Mouse (Mus musculus) midbrain, embryonic 11.5 days (tissue): ENCODE measurements around the gene Gm11634. TPM values are rescaled to one million over a fixed set of nuclear protein-coding genes. Genes with fewer than 3 reads are reported as not detected.
"Not testable (repeated sequence)": the region's sequence is repeated elsewhere in the genome, so short reads cannot be mapped to it uniquely, and the experiment has no call there.

Source experiments
- ATAC-seq: fragments of 200-750 bp; cut with Nextera tagmentation; 2 replicates; pipeline ENCODE4 v1.8.0; 2017; ENCODE audit warnings: moderate TSS enrichment, moderate library complexity; ENCODE audit not compliant: low FRiP score
- DNase-seq: peaks from one replicate; pipeline ENCODE4 v3.0.0; 2015; ENCODE audit warnings: low spot score; ENCODE audit errors: missing footprints
- H3K27ac ChIP-seq: fragments of 300-500 bp; sonication (generic); 2 replicates; pipeline ENCODE4 v1.5.1; 2014; ENCODE audit warnings: low read depth, low read length
- H3K27me3 ChIP-seq: fragments of 300-500 bp; sonication (generic); 2 replicates; pipeline ENCODE4 v1.6.1; 2014; ENCODE audit warnings: mild to moderate bottlenecking, low read length, moderate library complexity, mixed read lengths; ENCODE audit not compliant: control insufficient read depth, insufficient read depth
- H3K36me3 ChIP-seq: fragments of 300-500 bp; sonication (generic); 2 replicates; pipeline ENCODE4 v1.6.1; 2014; ENCODE audit warnings: mild to moderate bottlenecking, low read length, moderate library complexity, mixed read lengths; ENCODE audit not compliant: control insufficient read depth, insufficient read depth
- H3K4me1 ChIP-seq: fragments of 300-500 bp; sonication (generic); 2 replicates; pipeline ENCODE4 v1.6.1; 2014; ENCODE audit warnings: low read length; ENCODE audit not compliant: control insufficient read depth, insufficient read depth
- H3K4me2 ChIP-seq: fragments of 300-500 bp; sonication (generic); 2 replicates; pipeline ENCODE4 v1.6.1; 2014; ENCODE audit warnings: mild to moderate bottlenecking, moderate library complexity
- H3K4me3 ChIP-seq: fragments of 300-500 bp; sonication (generic); 2 replicates; pipeline ENCODE4 v1.5.1; 2014; ENCODE audit warnings: low read depth, low read length
- H3K9ac ChIP-seq: fragments of 300-500 bp; sonication (generic); 2 replicates; pipeline ENCODE4 v1.6.1; 2014; ENCODE audit warnings: low read length
- H3K9me3 ChIP-seq: fragments of 300-500 bp; sonication (generic); 2 replicates; pipeline ENCODE4 v1.6.1; 2016; ENCODE audit warnings: low read length; ENCODE audit not compliant: control insufficient read depth
- WGBS: fragments of 180-500 bp; shearing (Covaris S2); extraction: QIAGEN DNeasy Blood & Tissue Kit; methylation state at CpG from one replicate; pipeline ENCODE4 v1.1.7; 2014; 5-methylcytosine and 5-hydroxymethylcytosine counted together
- polyA plus RNA-seq: library from polyadenylated mRNA; unstranded; fragments of >200 nt; fragmentation: Nextera tagmentation; extraction: Ambion mirVana; gene quantifications from 2 replicates; pipeline ENCODE4 v1.2.1, GENCODE M21; 2014

Gm11634 gene
- not detected in 2 replicates for polyA plus RNA-seq

GRCm38 (mm10) chr11:101599156-101599555 lies at the start of gene Gm11634:
Gm11634 (minus strand) TSS chr11:101599256.
- no peak within 1 kb of the TSS for H3K4me3 ChIP-seq
- no peaks in the 10 kb centered on the region for H3K9me3 ChIP-seq
- H3K27me3 ChIP-seq, result no peaks in the 10 kb centered on the region
- ATAC-seq (no peak), DNase-seq (no peak)
- peaks cover under 1% of the 10 kb centered on the region; the same call in 1 of the 2 replicates for H3K4me1 ChIP-seq
- no peak within 1 kb of the TSS for H3K9ac ChIP-seq
- H3K36me3 ChIP-seq, result no peaks in the 10 kb centered on the region
- H3K27ac ChIP-seq, result no peak within 1 kb of the TSS
- no peak within 1 kb of the TSS for H3K4me2 ChIP-seq
- WGBS, result 84% methylated on average over 6 of the region's 6 CpGs

DNA sequence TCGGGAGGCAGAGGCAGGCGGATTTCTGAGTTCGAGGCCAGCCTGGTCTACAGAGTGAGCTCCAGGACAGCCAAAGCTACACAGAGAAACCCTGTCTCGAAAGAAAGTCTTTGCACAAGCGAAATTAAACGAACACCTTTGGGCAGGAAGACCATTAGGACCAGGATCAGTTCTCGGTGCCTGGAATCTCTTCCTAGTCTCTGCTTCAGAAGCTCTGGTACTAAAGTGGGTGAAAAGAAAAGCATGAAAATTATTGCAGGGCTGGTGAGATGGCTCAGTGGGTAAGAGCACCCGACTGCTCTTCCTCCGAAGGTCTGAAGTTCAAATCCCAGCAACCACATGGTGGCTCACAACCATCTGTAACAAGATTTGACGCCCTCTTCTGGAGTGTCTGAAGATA lies 48.0 kb upstream of the Gm11634 start:
- WGBS, result 90% methylated on average over 10 of the region's 10 CpGs
- H3K27ac ChIP-seq, H3K9ac ChIP-seq, H3K4me1 ChIP-seq, H3K9me3 ChIP-seq, H3K4me2 ChIP-seq, H3K4me3 ChIP-seq, ATAC-seq, H3K36me3 ChIP-seq, H3K27me3 ChIP-seq: not testable (repeated sequence)
- DNase-seq, result peak; percentile 62

- H3K4me2 ChIP-seq, result peak overlapping the region; percentile 36
- H3K9me3 ChIP-seq, H3K4me1 ChIP-seq, H3K36me3 ChIP-seq, H3K27me3 ChIP-seq, ATAC-seq: not testable (repeated sequence)
- peak overlapping the region; percentile 82; the same call in 1 of the 2 replicates for H3K27ac ChIP-seq
- peak; percentile 85 for DNase-seq
- peak overlapping the region; percentile 62 for H3K9ac ChIP-seq
- WGBS, result 18% methylated on average over 12 of the region's 16 CpGs
- peak overlapping the region; percentile 17; the same call in 1 of the 2 replicates for H3K4me3 ChIP-seq
Measured at GRCm38 (mm10) chr11:101646283-101646794, 47.3 kb upstream of the Gm11634 start.

DNA sequence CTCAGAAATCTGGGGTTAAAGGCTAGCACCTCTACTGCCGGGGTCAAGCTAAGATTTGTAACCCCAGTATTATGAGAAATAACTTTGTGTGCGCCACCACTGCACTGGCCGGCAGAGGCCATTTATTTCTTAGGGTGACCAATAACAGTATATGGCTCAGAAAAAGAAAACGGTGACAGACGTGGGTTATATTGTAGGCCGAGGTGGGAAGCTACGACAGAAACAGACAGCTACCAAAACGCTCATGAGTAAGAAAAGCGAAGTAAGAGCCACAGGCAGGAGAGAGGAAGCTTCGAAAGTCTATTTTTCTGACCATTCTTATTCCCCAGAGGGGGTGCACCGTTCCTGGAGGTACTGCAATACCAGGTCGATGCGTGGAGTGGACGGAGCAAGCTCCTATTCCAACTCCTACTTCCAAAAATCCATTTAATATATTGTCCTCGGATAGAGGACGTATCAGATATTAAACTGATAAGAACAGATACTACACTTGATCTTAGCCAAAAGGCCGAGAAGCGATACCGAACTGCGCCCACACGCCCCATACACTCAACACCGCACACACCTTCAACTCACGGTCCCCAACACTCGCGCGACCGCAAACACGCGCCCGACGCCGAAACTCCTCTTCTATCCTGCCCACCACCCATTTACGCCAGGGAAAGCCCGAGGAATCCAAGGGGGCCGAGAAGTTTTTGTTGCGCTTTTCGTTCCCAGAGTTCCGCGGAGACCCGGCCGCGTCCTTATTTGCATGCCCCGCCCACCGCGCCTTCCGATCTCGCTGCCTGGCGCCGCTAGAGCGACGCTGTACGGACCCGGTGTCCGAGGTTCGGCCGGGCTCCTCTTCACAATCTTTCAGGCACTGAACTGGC lies 46.6 kb upstream of the Gm11634 start:
- ATAC-seq, result peak; percentile 77
- H3K9me3 ChIP-seq, result not testable (repeated sequence)
- WGBS, result under 1% methylated on average over 40 of the region's 56 CpGs

DNA sequence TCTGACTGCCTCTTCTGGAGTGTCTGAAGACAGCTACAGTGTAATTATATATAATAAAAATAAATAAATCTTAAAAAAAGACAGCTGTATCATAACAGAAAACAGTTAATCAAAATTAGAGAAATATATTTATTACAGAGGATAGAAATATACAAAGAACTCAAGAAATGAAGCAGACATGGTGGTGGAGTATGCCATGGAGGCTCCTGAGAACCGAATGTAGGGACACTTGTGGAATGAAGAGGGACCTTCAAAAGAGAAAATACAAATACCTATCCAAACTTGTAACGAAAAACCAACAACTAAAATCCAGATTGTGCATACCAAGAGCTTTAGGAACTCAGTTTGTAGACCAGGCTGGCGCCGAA lies 46.0 kb upstream of the Gm11634 start:
- not testable (repeated sequence) for H3K4me1 ChIP-seq, H3K9me3 ChIP-seq, H3K27ac ChIP-seq, H3K9ac ChIP-seq, ATAC-seq, H3K27me3 ChIP-seq, H3K4me2 ChIP-seq, H3K4me3 ChIP-seq, H3K36me3 ChIP-seq, DNase-seq
- WGBS, result 1% methylated on average over 4 of the region's 4 CpGs

More for the DNA sequence above, 46.6 kb upstream of the Gm11634 start:
- Histone ChIP-seq H3K9ac (peak overlapping the region; percentile 62), H3K27ac (peak overlapping the region; percentile 82), H3K4me2 (peak overlapping the region; percentile 36), H3K4me3 (peak overlapping the region; percentile 17; the same call in 1 of the 2 replicates)
- not testable (repeated sequence) for H3K4me1 ChIP-seq, H3K27me3 ChIP-seq, H3K36me3 ChIP-seq
- DNase-seq, result peak; percentile 97

DNA sequence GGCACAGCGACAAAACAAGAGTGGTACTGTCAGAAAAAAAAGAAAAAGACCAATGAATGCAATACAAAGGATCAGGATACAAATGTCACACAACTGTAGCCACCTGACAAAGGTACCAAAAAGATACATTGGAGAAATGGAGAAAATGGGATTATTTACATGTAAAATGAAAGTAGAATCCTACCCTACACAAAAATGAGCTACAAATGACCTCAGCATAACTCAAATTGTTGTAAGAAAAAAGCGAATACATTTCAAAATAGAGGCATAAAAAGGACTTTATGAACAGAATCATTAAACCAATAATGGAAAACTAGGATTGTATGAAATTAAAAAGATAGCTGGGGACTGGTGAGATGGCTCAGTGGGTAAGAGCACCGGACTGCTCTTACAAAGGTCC lies 45.5 kb upstream of the Gm11634 start:
- Histone ChIP-seq H3K27me3 (no peaks in the 10 kb centered on the region), H3K36me3 (no peaks in the 10 kb centered on the region), H3K4me3 (no peak overlapping the region), H3K4me1 (peaks cover 2% of the 10 kb centered on the region; the same call in 1 of the 2 replicates), H3K27ac (no peak overlapping the region), H3K9ac (no peak overlapping the region), H3K4me2 (no peak overlapping the region), H3K9me3 (no peaks in the 10 kb centered on the region)
- no peak for ATAC-seq
- no peak for DNase-seq
- 63% methylated on average over 3 of the region's 3 CpGs for WGBS

DNA sequence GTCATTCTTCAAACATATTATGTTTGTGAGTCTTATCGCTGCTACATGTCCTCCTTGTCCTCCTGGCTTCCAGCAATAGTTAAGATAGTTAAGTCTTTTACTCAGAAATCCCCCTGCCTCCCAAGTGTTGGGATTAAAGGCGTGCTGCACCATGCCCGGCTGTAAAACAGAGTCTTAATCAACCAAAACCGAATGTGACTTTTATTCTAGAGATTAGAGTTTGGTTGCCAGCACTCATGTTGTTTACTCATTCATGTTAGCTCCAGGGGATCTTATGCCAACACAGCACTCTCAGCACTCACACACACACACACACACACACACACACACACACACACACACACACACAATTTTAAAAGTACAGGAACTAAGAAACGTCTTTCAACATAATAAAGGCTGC lies 43.9 kb upstream of the Gm11634 start:
- Histone ChIP-seq H3K36me3 (no peaks in the 10 kb centered on the region), H3K4me2 (no peak overlapping the region), H3K27ac (no peak overlapping the region), H3K9me3 (no peaks in the 10 kb centered on the region), H3K4me1 (peaks cover 2% of the 10 kb centered on the region; the same call in 1 of the 2 replicates), H3K27me3 (no peaks in the 10 kb centered on the region; the same call in 1 of the 2 replicates), H3K9ac (no peak overlapping the region), H3K4me3 (no peak overlapping the region)
- no peak for DNase-seq
- ATAC-seq, result no peak
- WGBS, result 40% methylated on average over 5 of the region's 5 CpGs

DNA sequence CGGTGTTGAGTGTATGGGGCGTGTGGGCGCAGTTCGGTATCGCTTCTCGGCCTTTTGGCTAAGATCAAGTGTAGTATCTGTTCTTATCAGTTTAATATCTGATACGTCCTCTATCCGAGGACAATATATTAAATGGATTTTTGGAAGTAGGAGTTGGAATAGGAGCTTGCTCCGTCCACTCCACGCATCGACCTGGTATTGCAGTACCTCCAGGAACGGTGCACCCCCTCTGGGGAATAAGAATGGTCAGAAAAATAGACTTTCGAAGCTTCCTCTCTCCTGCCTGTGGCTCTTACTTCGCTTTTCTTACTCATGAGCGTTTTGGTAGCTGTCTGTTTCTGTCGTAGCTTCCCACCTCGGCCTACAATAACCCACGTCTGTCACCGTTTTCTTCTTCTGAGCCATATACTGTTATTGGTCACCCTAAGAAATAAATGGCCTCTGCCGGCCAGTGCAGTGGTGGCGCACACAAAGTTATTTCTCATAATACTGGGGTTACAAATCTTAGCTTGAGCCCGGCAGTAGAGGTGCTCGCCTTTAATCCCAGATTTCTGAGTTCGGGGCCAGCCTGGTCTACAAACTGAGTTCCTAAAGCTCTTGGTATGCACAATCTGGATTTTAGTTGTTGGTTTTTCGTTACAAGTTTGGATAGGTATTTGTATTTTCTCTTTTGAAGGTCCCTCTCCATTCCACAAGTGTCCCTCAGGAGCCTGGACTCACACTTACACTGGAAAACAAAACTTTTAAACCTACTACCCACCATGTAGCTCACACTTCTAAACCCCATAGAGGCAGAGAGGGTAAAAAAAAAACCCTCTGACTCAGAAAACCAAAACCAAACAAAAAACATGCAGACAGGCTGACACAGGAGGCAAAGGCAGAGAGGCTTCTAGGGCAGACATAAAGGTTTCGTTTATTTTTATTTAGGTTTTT lies 42.9 kb upstream of the Gm11634 start:
- not testable (repeated sequence) for H3K36me3 ChIP-seq, H3K9ac ChIP-seq, H3K27me3 ChIP-seq, H3K4me3 ChIP-seq, H3K9me3 ChIP-seq, H3K27ac ChIP-seq, H3K4me2 ChIP-seq, H3K4me1 ChIP-seq
- WGBS, result 7% methylated on average over 13 of the region's 26 CpGs
- ATAC-seq (peak; percentile 75), DNase-seq (peak; percentile 92)
